Mouse (Mus musculus) heart, embryonic 16.5 days (tissue): ENCODE measurements around the gene Rbm48. TPM values are rescaled to one million over a fixed set of nuclear protein-coding genes. Genes with fewer than 3 reads are reported as not detected.
A peak's percentile ranks its signal among the peaks of the same experiment; 100 is the strongest.
"Not testable (repeated sequence)": the region's sequence is repeated elsewhere in the genome, so short reads cannot be mapped to it uniquely, and the experiment has no call there.

Experiments used
- ATAC-seq: fragments of 200-750 bp; cut with Nextera tagmentation; replicated peaks from 2 replicates; pipeline ENCODE4 v1.8.0; 2017; ENCODE audit warnings: moderate number of reproducible peaks; ENCODE audit not compliant: insufficient read depth, low FRiP score; ENCODE audit errors: extremely low read depth
- H3K27ac ChIP-seq: fragments of 300-500 bp; sonication (generic); 2 replicates; pipeline ENCODE4 v1.5.1; 2014; ENCODE audit warnings: mild to moderate bottlenecking, low read length, control low read depth, moderate library complexity
- H3K27me3 ChIP-seq: fragments of 300-500 bp; sonication (generic); 2 replicates; pipeline ENCODE4 v1.6.1; 2014; ENCODE audit warnings: low read length, mixed read lengths; ENCODE audit not compliant: control insufficient read depth, insufficient read depth
- H3K36me3 ChIP-seq: fragments of 300-500 bp; sonication (generic); 2 replicates; pipeline ENCODE4 v1.6.1; 2014; ENCODE audit not compliant: control insufficient read depth, insufficient read depth
- H3K4me1 ChIP-seq: fragments of 300-500 bp; sonication (generic); 2 replicates; pipeline ENCODE4 v1.6.1; 2014; ENCODE audit warnings: low read length, mixed read lengths; ENCODE audit not compliant: control insufficient read depth, insufficient read depth
- H3K4me2 ChIP-seq: fragments of 300-500 bp; sonication (generic); 2 replicates; pipeline ENCODE4 v1.6.1; 2014; ENCODE audit warnings: low read depth, mild to moderate bottlenecking, control low read depth, low read length
- H3K4me3 ChIP-seq: fragments of 300-500 bp; sonication (generic); 2 replicates; pipeline ENCODE4 v1.5.1; 2014; ENCODE audit warnings: mild to moderate bottlenecking, control low read depth, low read length
- H3K9ac ChIP-seq: fragments of 300-500 bp; sonication (generic); 2 replicates; pipeline ENCODE4 v1.6.1; 2014; ENCODE audit warnings: low read length, control low read depth
- H3K9me3 ChIP-seq: fragments of 300-500 bp; sonication (generic); replicated peaks from 2 replicates; pipeline ENCODE4 v1.6.1; 2016; ENCODE audit warnings: low read length; ENCODE audit not compliant: control insufficient read depth
- WGBS: fragments of 180-500 bp; shearing (Covaris S2); extraction: QIAGEN DNeasy Blood & Tissue Kit; methylation state at CpG from one replicate; pipeline ENCODE4 v1.1.7; 2014; 5-methylcytosine and 5-hydroxymethylcytosine counted together
- polyA plus RNA-seq: library from polyadenylated mRNA; unstranded; fragments of >200 nt; fragmentation: Nextera tagmentation; extraction: Ambion mirVana; gene quantifications from 2 replicates; pipeline ENCODE4 v1.2.1, GENCODE M21; 2015

The Rbm48 gene
- polyA plus RNA-seq, 1 experiment from 2014 or later: 10.9 TPM

DNA sequence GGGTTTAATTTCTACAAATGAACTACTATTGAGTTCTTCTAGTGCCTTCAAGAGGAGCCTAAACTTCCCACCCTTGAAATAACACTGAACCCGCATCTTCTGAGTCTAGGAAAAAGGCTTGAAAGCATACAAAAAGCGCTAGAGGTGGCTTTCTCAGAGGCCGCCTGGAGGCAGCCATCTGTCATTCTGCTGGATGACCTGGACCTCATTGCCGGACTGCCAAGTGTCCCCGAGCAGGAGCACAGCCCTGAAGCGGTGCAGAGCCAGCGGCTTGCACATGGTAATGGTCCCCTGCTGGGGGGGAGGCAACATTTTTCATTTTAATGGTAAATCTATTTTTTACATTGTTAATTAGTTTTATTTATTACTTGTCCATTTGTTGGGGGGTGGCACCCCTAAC is 24.1 kb upstream of the Rbm48 start:
- H3K9me3 ChIP-seq: no peaks in the 10 kb centered on the region
- no peaks in the 10 kb centered on the region for H3K4me1 ChIP-seq
- H3K4me3 ChIP-seq: no peak overlapping the region
- WGBS: 90% methylated on average over 7 of the region's 7 CpGs
- H3K36me3 ChIP-seq: peaks cover 36% of the 10 kb centered on the region
- no peaks in the 10 kb centered on the region for H3K27me3 ChIP-seq
- H3K27ac ChIP-seq: no peak overlapping the region
- H3K9ac ChIP-seq: no peak overlapping the region
- ATAC-seq: no peak
- no peak overlapping the region for H3K4me2 ChIP-seq

DNA sequence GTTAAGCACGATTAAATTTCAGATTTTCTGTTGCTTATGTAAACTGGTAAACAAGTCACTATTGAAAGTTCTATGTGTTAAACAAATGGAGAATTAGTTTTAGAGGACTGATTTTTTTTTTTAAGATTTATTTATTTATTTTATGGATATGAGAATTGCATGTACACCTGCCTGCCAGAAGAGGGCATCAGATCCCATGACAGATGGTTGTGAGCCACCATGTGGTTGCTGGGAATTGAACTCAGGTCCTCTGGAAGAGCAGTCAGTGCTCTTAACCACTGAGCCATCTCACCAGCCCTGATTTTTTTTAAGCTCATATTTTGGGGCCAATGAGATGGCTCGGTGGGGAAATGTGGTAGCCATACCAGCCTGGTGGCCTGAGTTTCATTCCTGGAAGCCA is 15.4 kb upstream of the Rbm48 start:
- H3K4me2 ChIP-seq, H3K9ac ChIP-seq, H3K4me3 ChIP-seq, H3K27me3 ChIP-seq, ATAC-seq, H3K9me3 ChIP-seq, H3K4me1 ChIP-seq, H3K27ac ChIP-seq: not testable (repeated sequence)
- WGBS: 90% methylated on average over 2 of the region's 2 CpGs
- H3K36me3 ChIP-seq: peaks cover 22% of the 10 kb centered on the region

DNA sequence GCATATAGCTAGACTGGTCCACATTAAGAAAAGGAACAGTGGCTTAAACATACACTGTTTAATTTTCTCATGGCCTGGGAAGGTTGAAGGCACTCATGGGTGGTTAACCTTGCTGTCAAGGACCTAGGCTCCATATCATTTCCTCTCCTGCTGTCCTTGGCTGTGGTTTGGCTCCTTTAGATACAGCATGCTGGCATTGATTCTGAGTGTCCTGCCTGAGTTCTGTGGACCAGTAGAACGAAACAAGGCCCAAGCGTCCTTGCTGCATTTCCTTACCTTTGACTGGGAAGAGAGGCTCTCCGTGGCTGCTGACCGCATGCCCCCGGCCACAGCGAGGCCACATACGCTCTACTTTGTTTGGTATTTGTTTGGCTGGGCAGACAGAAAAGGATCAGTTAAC is 12.9 kb upstream of the Rbm48 start:
- H3K27ac ChIP-seq: no peak overlapping the region
- H3K27me3 ChIP-seq: no peaks in the 10 kb centered on the region
- WGBS: 93% methylated on average over 7 of the region's 7 CpGs
- H3K9ac ChIP-seq: no peak overlapping the region
- H3K9me3 ChIP-seq: no peaks in the 10 kb centered on the region
- no peaks in the 10 kb centered on the region for H3K4me1 ChIP-seq
- H3K4me2 ChIP-seq: no peak overlapping the region
- H3K36me3 ChIP-seq: peaks cover 28% of the 10 kb centered on the region
- ATAC-seq: no peak
- no peak overlapping the region for H3K4me3 ChIP-seq

DNA sequence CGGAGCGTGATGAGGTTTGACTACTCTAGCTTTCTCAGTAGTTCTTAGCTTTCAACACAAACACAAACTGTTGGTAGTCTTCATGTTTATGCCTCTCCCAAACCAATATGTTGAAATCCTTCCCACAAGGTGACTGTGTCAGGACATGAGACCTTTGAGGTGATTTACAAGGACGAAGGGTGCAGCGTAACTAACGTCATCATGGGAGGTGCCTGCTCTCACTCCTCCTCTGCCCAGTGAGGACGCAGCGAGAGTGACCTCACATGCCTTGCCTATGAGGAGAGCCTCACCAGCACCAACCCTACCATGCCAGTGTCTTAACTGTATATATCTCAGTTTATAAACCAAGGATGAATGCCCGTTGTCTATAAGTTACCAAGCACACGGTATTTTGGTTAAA is 10.7 kb upstream of the Rbm48 start:
- H3K36me3 ChIP-seq: peaks cover 30% of the 10 kb centered on the region
- 93% methylated on average over 9 of the region's 9 CpGs for WGBS

DNA sequence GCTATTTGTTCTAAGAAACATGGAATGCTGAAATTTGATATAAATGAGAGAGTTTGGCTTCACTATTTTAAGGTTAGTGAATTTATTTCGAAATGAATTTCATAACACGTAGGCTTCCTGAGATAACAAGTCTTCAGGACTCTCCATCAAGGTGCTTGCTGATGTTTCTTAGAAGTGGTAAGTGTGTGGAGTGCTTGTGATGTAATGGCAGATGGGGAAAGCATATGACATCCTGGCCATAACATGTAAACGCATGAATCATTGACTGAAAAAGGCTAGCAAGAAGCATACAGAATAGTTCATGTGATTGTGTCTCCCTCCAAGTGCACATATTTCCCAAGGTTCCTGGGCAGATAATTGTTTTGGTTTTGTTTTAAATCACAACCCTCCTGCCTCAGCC is 4.4 kb upstream of the Rbm48 start:
- Histone ChIP-seq H3K4me1 (peaks cover 7% of the 10 kb centered on the region), H3K36me3 (peaks cover 10% of the 10 kb centered on the region), H3K9ac (no peak overlapping the region), H3K27ac (no peak overlapping the region), H3K9me3 (no peaks in the 10 kb centered on the region), H3K4me2 (no peak overlapping the region), H3K4me3 (no peak overlapping the region), H3K27me3 (no peaks in the 10 kb centered on the region)
- 80% methylated on average over 3 of the region's 3 CpGs for WGBS
- no peak for ATAC-seq

More for the DNA sequence above, 10.7 kb upstream of the Rbm48 start:
- Histone ChIP-seq H3K27me3 (no peaks in the 10 kb centered on the region), H3K9ac (no peak overlapping the region), H3K4me2 (no peak overlapping the region), H3K27ac (no peak overlapping the region), H3K4me1 (no peaks in the 10 kb centered on the region), H3K4me3 (no peak overlapping the region), H3K9me3 (no peaks in the 10 kb centered on the region)
- ATAC-seq: no peak

DNA sequence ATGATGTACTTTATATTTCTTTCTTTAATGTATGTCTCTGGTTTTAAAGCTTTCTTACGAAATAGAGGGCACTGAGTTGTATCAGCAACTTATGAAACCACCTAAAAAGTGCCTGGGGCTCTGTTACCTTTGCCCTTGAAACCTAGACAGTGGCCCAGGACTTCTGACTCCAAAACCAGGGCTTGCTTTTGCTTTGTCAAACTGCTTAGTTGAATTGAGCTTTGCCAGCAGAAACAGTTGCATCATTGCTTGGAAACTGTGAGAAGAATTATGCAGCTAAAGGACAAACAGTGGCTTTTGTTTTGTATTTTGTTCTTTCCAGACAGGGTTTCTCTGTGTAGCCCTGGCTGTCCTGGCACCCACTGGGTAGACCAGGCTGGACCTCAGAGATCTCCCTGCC is 3.9 kb upstream of the Rbm48 start:
- no peak for ATAC-seq
- 66% methylated on average over 1 of the region's 1 CpGs for WGBS

DNA sequence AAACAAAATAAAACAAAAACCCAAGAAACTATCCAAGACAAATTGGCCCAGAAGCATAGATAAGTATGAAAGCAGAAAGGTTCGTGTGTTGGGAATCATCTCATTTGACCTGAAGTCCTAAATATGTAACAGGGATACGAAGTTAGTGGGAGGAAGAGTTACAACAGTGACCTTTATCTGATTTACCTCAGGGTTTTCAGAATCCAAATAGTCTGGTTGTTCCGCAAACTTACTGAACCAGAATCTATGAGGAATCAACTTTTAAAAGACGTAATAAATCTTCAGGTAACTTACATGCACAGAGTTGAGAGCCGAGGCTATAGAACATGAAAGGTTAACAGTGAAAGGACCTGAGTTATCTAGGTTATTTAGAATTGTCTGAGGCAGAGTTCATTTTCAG is 2.4 kb upstream of the Rbm48 start:
- Histone ChIP-seq H3K4me1 (peaks cover 16% of the 10 kb centered on the region), H3K4me2 (no peak overlapping the region), H3K9ac (no peak overlapping the region), H3K27me3 (no peaks in the 10 kb centered on the region), H3K27ac (no peak overlapping the region), H3K4me3 (no peak overlapping the region), H3K36me3 (peaks cover 1% of the 10 kb centered on the region; the same call in 1 of the 2 replicates), H3K9me3 (no peaks in the 10 kb centered on the region)
- WGBS: 87% methylated on average over 5 of the region's 5 CpGs
- no peak for ATAC-seq

More for the DNA sequence above, 3.9 kb upstream of the Rbm48 start:
- Histone ChIP-seq H3K4me1 (peaks cover 9% of the 10 kb centered on the region), H3K9me3 (no peaks in the 10 kb centered on the region), H3K4me2 (no peak overlapping the region), H3K4me3 (no peak overlapping the region), H3K36me3 (peaks cover 5% of the 10 kb centered on the region), H3K27me3 (no peaks in the 10 kb centered on the region), H3K27ac (no peak overlapping the region), H3K9ac (no peak overlapping the region)

DNA sequence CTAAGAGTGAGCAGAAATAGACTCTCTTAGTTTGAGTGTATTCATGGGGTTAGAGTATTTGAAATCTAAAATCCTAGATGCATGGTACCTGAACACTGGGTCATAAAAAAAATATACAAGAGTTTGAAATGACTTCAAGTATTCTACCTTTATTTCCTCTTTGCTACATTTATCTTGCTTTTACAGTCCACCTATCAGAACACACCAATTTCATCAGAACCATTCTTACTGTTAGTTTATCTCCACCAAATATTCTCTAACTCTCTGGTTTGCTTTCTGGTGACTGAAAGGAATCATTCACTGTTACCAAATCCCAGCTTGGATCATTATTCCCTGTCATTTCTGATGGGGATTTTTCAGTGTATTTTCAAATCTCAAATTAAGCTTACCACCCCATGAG is 786 bp upstream of the Rbm48 start:
- no peaks in the 10 kb centered on the region for H3K9me3 ChIP-seq
- H3K27me3 ChIP-seq: no peaks in the 10 kb centered on the region

DNA sequence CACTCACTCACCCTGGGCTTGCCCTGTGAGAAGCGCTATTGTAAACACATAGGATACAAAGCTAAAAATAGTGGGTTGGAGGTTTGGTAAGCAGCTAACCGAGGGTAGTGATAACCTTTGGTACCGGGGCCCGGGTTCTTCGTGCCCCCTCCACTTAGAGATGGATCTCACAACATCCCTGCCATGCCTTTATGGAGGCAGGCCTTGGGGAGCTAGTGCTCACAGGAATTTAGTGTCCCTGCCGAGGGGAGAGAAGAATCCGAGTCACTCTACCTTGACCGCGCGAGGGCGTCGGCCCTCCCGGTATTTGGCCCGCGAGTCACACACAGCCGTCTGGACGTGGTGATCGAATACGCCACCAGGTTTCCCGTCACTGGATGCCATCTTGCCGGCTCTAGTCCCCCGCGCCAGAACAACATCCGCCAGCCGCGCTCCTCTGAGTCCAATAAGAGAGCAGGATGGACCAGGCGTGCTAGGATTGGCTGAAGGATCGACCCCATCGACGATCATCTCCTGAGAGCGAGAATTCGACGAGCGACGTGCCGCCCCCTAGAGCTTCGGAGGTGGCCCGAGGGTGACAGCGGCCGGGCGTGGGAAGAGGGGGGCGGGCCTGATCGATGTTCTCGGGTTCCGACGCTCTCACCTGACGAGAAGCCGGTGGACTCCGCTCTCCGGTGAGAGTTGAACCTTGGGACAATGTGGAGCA is 539 bp downstream of the Rbm48 start, which contains the start of gene Pex1:
TSS of gene Pex1 (plus strand) at position 374 of the 706 bp plus-strand sequence.
- under 1% methylated on average over 50 of the region's 50 CpGs for WGBS
- Histone ChIP-seq H3K27me3 (no peaks in the 10 kb centered on the region), H3K27ac (peak within 1 kb of the TSS; percentile 73), H3K36me3 (peaks cover 6% of the 10 kb centered on the region), H3K4me3 (peak within 1 kb of the TSS; percentile 98), H3K9me3 (no peaks in the 10 kb centered on the region), H3K4me1 (peaks cover 16% of the 10 kb centered on the region), H3K9ac (peak within 1 kb of the TSS; percentile 81), H3K4me2 (peak within 1 kb of the TSS; percentile 92)
- ATAC-seq: peak; percentile 98

More for the DNA sequence above, 786 bp upstream of the Rbm48 start:
- Histone ChIP-seq H3K4me1 (peaks cover 16% of the 10 kb centered on the region), H3K36me3 (no peaks in the 10 kb centered on the region), H3K9ac (no peak overlapping the region), H3K4me2 (peak overlapping the region; percentile 92), H3K27ac (no peak overlapping the region), H3K4me3 (peak overlapping the region; percentile 98)
- no peak for ATAC-seq
